Mouse (Mus musculus) embryonic stem cell, embryonic (primary cell): ENCODE measurements around the gene Cactin.

ENCODE experiments used
- CTCF ChIA-PET, 4 experiments: fragments of 300-600 bp in 2 of 4; fragments of 350-600 bp in 2 of 4; sonication (Branson Sonifier 250); formaldehyde crosslinking; loops; one replicate each; lab custom pipeline; 2022; ENCODE audit warnings: inconsistent platforms in 2 of 4; lab: Charles Lee
- POLR2A ChIA-PET, 4 experiments: fragments of 300-600 bp in 2 of 4; fragments of 350-600 bp in 2 of 4; sonication (Branson Sonifier 250); formaldehyde crosslinking; loops; one replicate each; lab custom pipeline; 2022; ENCODE audit warnings: antibody characterized with exemption in 4 of 4, inconsistent platforms in 1 of 4; lab: Charles Lee

Gene Cactin

DNA sequence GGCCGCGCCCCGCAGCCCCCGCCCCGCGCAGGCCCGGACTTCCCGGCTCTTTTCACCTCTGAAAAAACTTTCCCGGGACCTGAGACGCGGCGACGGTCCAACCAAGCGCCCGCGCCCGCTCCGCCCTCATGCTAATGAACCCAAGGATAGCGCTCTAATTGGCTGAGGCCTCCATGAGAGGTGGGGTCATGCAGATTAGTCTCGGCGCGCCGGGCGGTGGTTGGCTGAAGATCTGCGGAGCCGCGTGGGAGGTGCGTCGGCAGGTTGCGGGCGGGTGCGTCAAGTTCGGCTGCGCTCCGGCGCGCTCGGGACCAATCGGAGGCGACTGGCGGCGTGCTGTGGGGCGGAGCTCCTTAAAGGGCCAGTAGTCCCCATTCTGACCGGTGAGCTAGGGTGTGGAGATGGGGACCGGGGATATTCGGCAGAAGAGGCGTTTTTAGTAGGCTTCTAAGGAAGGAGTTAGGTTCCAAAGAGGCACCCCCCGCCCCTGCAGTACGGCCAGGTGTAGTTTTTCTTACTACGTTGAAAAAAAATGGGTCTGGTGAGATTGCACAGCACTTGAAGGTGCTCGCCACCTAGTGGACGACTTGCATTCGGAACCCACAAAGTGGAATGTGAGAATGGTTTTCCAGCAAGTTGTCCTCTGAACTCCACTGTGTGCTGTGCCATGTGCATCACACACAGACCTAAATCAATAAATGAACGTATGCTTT lies 29.6 kb downstream of the Cactin start, which contains the start of gene Hmg20b:
Gene Hmg20b, minus strand, starts transcription at position 130 of the 713 bp plus-strand sequence.
- CTCF ChIA-PET, result interaction anchor here (0.5 to 2.4 kb wide), 47 partner anchors 10 to 389 kb away, joined by 3 to 29 read pairs (median 5); partner anchors contain the start of genes Pip5k1c (in 4 of the 4), Cactin (in 2 of the 4), Tjp3 (in 2 of the 4) and Fzr1 (in 1 of the 4)
- POLR2A ChIA-PET, result interaction anchor here in 3 of 4 experiments (0.5 to 2.1 kb wide), 29 partner anchors 10 to 479 kb away, joined by 3 to 15 read pairs (median 4); partner anchors contain the start of genes Cactin (in 2 of the 3), Fzr1 (in 2 of the 3), Pip5k1c (in 2 of the 3) and 4930404N11Rik (in 1 of the 3)

- ChIA-PET POLR2A (interaction anchor here in 3 of 4 experiments (0.6 to 4.0 kb wide), 16 partner anchors 10 to 954 kb away, joined by 3 to 17 read pairs (median 4); partner anchors contain the start of genes Cactin (in 2 of the 3), Pip5k1c (in 2 of the 3), 4930404N11Rik (in 1 of the 3) and Fzr1 (in 1 of the 3)), CTCF (interaction anchor here in 3 of 4 experiments (0.8 to 2.4 kb wide), 11 partner anchors 9 to 63 kb away, joined by 3 to 25 read pairs (median 6); partner anchors contain the start of genes Pip5k1c (in 2 of the 3), Cactin (in 1 of the 3), Gipc3 (in 1 of the 3) and Tjp3 (in 1 of the 3))
Observed at GRCm38 (mm10) chr10:81351678-81352291, 30.9 kb downstream of the Cactin start.

DNA sequence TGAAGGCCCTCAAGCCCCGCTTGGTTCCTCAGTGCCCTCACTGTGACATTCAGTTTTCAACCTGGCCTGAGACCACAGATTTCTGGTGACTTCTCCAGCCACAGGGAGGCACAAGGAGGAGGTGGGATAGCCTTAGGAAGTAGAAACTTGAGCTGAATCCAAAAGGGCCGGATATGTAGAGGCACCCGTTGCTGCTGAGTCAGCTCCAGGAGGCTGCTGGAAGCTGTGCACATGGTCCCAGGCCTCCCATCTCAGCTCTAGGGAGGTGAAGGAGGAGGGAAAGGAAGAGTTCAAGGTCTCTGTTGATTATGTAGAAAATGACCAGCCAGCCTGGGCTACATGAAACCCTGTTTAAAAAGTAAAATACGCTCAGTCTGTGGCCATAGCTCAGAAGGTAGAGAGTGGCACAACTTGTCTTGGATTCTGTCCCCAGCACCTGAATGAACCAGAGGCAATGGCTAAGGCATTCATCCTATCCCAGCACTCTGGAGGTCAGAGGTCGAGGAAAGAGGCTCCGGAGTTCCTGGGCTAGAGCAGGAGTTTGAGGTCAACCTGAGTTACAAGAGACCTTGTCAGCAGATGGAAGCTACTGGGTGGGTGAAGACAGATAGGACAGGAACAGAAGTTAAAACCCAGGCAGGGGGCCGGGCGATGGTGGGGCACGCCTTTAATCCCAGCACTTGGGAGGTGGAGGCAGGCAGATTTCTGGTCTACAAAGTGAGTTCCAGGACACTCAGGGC lies 34.0 kb downstream of the Cactin start:
- CTCF ChIA-PET, result interaction anchor here (0.6 to 1.6 kb wide), 17 partner anchors 9 to 1213 kb away, joined by 3 to 10 read pairs (median 3); partner anchors contain the start of genes Pip5k1c (in 2 of the 4) and Gipc3 (in 1 of the 4)
- POLR2A ChIA-PET, result interaction anchor here (0.5 to 4.0 kb wide), 57 partner anchors 8 to 752 kb away, joined by 3 to 17 read pairs (median 4); partner anchors contain the start of genes 4930404N11Rik (in 4 of the 4), Apba3 (in 2 of the 4), Cactin (in 2 of the 4) and Dohh (in 2 of the 4)

DNA sequence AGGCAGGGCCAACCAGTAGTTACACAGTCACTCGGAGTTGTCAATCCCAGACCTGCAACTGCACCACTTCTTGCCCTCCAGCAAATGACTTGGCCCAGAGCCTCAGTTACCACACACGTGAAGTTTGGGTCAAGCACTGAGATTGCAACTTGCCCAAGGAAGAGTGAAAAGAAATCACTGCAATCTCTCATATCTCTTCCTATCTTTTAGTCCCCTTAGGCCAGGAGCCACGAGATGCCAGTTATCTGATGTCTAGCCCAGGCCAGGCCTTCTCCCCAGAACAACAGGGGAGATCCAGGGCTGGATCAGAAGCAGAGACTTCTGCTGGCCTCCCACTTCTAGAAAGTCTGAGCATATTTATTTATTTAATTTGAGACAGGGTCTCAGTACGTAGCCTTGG lies 34.6 kb downstream of the Cactin start:
- CTCF ChIA-PET, result interaction anchor here in 3 of 4 experiments (1.0 to 1.6 kb wide), 5 partner anchors 9 to 95 kb away, joined by 3 to 9 read pairs (median 5); partner anchors contain the start of gene Pip5k1c (in 2 of the 3)
- POLR2A ChIA-PET, result interaction anchor here (0.6 to 4.0 kb wide), 32 partner anchors 9 to 423 kb away, joined by 3 to 17 read pairs (median 5); partner anchors contain the start of genes 4930404N11Rik (in 4 of the 4), Cactin (in 2 of the 4), Fzr1 (in 2 of the 4) and Apba3 (in 1 of the 4)

DNA sequence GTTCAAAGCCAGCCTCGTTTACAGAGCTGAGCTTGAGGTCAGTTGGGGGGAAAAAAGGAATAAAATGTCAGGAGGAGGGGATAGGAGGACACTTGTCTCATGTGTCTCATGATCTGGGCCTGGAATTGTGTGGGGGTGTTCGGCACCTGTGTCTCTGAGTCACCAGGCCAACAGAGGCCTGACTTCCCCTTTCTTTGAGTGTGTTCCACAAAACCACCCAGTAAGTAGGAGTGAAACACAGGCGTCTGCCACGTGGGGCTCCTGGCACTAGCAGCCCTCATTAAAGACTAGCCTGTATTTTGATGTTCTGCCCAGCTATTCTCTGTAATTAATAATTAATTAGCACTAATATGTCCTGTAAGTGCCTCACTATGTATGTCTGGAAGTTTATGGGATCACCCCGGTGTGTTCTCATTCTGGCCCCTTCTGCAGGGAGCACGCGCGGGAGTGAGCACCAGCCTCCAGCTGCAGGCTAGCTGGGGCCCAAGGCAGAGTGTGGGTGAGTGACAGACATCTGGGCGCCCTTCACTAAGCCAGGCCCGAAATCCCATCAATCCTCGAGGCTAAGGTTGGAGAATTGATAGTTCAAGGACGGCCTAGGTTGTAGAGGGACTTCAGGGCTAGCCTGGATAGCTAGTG lies 35.6 kb downstream of the Cactin start:
- POLR2A ChIA-PET, result interaction anchor here in 3 of 4 experiments (0.6 to 2.2 kb wide), 14 partner anchors 9 to 427 kb away, joined by 3 to 11 read pairs (median 4); partner anchors contain the start of genes 4930404N11Rik (in 2 of the 3), Cactin (in 1 of the 3), Fzr1 (in 1 of the 3) and Gadd45b (in 1 of the 3)
- CTCF ChIA-PET, result interaction anchor here in 3 of 4 experiments (0.6 to 1.2 kb wide), 7 partner anchors 10 to 1862 kb away, joined by 3 to 5 read pairs (median 3); no protein-coding TSS in a partner anchor

DNA sequence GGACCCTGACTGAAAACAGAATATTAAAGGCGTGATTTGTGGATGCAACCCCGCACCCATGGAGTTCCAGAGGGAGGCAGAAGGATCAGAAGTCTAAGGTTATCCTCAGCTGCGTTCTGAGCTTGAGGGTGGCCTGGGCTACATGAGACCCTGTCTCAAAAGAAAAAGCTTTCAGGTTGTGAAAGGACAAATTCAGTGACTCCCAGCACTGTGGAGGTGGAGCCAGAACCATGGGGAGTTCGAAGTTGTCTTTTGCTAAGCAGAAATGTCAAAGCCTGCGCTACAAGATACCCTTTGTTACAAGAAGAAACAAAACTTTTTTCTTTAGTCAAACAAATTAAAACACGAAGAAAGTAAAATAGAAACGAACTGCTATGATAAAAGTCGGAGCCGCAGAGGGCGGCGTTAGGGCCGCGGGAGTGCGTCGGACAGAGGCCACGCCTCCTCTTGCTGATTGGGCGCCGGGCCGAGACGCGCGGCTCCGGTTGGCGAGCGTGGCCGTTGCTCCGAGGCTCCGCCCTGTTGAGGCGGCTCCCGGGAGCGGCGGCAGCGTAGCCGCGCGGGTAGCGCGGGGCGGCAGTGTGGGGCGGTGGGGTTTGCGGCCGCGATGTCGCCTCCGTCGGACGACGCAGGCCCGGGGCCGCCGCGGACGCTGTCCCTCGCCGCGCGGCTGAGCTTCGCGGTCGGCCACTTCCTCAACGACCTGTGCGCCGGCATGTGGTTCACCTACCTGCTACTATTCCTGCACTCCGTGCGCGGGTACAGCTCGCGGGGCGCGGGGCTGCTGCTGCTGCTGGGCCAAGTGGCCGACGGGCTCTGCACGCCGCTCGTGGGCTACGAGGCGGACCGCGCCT lies 36.3 kb downstream of the Cactin start, which contains the start of gene Mfsd12:
Gene Mfsd12, plus strand, starts transcription at position 501 of the 854 bp plus-strand sequence.
- CTCF ChIA-PET, result interaction anchor here in 3 of 4 experiments (0.5 to 1.2 kb wide), 8 partner anchors 9 to 1861 kb away, joined by 3 to 5 read pairs (median 3); no protein-coding TSS in a partner anchor

DNA sequence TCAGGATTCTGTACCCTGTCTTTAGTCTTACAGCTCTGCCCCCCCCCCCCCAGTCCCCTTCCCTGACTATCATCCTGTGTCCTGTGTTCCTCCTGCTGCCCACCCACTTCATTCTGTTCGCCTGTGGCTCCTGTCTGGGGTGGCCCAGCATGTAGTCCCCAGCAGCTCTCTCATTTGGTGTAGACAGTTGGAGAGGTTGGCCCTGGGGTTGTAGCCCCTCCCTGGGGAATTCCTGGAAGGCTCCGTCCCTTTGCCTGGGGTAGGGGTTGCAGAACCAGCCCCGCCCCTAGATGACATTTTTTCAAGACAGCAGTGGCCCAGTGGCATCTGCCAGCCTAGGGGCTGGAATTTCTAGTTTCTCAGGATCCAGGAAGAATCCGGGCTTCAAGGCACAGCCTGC lies 37.3 kb downstream of the Cactin start:
- POLR2A ChIA-PET, result interaction anchor here in 2 of 4 experiments (0.6 to 5.1 kb wide), 7 partner anchors 8 to 41 kb away, joined by 3 to 31 read pairs (median 5); partner anchors contain the start of genes Fzr1 (in 2 of the 2), 4930404N11Rik (in 1 of the 2) and Cactin (in 1 of the 2)
- CTCF ChIA-PET, result interaction anchor here in 2 of 4 experiments (0.7 to 1.3 kb wide), 3 partner anchors 12 to 166 kb away, joined by 3 to 5 read pairs (median 3); partner anchors contain the start of gene Pip5k1c (in 1 of the 2)

More for the DNA sequence above, 36.3 kb downstream of the Cactin start, which contains the start of gene Mfsd12:
- POLR2A ChIA-PET, result interaction anchor here in 3 of 4 experiments (0.8 to 2.2 kb wide), 13 partner anchors 8 to 427 kb away, joined by 3 to 11 read pairs (median 5); partner anchors contain the start of genes 4930404N11Rik (in 2 of the 3), Cactin (in 1 of the 3), Fzr1 (in 1 of the 3) and Gadd45b (in 1 of the 3)

- POLR2A ChIA-PET, result interaction anchor here in 2 of 4 experiments (0.5 to 5.1 kb wide), 5 partner anchors 13 to 1655 kb away, joined by 3 to 31 read pairs (median 3); partner anchors contain the start of genes Cactin (in 1 of the 2) and Fzr1 (in 1 of the 2)
- CTCF ChIA-PET, result interaction anchor here in 2 of 4 experiments (0.6 to 1.3 kb wide), 4 partner anchors 12 to 373 kb away, joined by 3 to 5 read pairs (median 3); partner anchors contain the start of gene Pip5k1c (in 1 of the 2)
Observed at GRCm38 (mm10) chr10:81358841-81359240, 37.9 kb downstream of the Cactin start.

GRCm38 (mm10) chr10:81360721-81361120 lies 39.8 kb downstream of the Cactin start:
- CTCF ChIA-PET, result interaction anchor here in 2 of 4 experiments (0.7 to 2.2 kb wide), 10 partner anchors 10 to 71 kb away, joined by 3 to 13 read pairs (median 4); partner anchors contain the start of genes Fzr1 (in 2 of the 2), Hmg20b (in 2 of the 2), Gipc3 (in 1 of the 2) and Pip5k1c (in 1 of the 2)
- POLR2A ChIA-PET, result interaction anchor here in 3 of 4 experiments (0.6 to 5.5 kb wide), 24 partner anchors 9 to 1193 kb away, joined by 3 to 35 read pairs (median 4); partner anchors contain the start of genes Dohh (in 2 of the 3), Fzr1 (in 2 of the 3), Gm48551 (in 2 of the 3) and Pip5k1c (in 2 of the 3)

GRCm38 (mm10) chr10:81362336-81362949 lies 41.5 kb downstream of the Cactin start:
- CTCF ChIA-PET, result interaction anchor here in 3 of 4 experiments (0.6 to 1.5 kb wide), 12 partner anchors 12 to 801 kb away, joined by 3 to 12 read pairs (median 3); partner anchors contain the start of genes Hmg20b (in 1 of the 3) and Pip5k1c (in 1 of the 3)
- POLR2A ChIA-PET, result interaction anchor here in 3 of 4 experiments (0.6 to 5.5 kb wide), 20 partner anchors 8 to 96 kb away, joined by 3 to 35 read pairs (median 4); partner anchors contain the start of genes Fzr1 (in 2 of the 3), Apba3 (in 1 of the 3), Cactin (in 1 of the 3) and Dohh (in 1 of the 3)

- CTCF ChIA-PET, result interaction anchor here (0.6 to 1.6 kb wide), 10 partner anchors 15 to 917 kb away, joined by 3 to 5 read pairs (median 3); partner anchors contain the start of gene Pip5k1c (in 1 of the 4)
Observed at GRCm38 (mm10) chr10:81363436-81364346, 42.8 kb downstream of the Cactin start.

DNA sequence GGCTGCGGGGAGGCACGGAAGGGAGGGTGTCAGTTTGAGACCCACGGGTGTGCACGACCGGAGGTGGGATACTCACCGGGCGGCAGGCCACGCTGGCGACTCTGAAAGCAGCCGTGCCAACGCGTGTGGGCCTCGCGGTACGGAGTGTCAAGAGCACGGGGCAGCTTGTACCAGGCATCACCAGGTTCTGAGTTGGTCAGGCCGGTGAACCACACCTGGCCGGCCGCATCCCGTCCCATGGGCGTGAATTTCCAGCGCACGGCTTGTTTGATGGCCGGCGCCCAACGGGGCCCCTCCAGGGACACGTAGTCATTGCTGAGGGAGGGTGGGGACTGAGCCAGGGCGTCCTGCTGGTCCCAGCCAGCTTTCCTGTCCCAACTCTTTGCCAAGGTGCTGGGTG lies 43.8 kb downstream of the Cactin start:
- ChIA-PET POLR2A (interaction anchor here in 3 of 4 experiments (0.6 to 8.1 kb wide), 23 partner anchors 9 to 416 kb away, joined by 3 to 87 read pairs (median 4); partner anchors contain the start of genes Fzr1 (in 2 of the 3), Pip5k1c (in 1 of the 3) and Tbxa2r (in 1 of the 3)), CTCF (interaction anchor here in 3 of 4 experiments (0.7 to 1.6 kb wide), 5 partner anchors 14 to 178 kb away, joined by 3 to 5 read pairs (median 3); partner anchors contain the start of gene Pip5k1c (in 1 of the 3))

More at GRCm38 (mm10) chr10:81363436-81364346, 42.8 kb downstream of the Cactin start:
- POLR2A ChIA-PET, result interaction anchor here in 3 of 4 experiments (0.5 to 8.1 kb wide), 31 partner anchors 8 to 1484 kb away, joined by 3 to 87 read pairs (median 4); partner anchors contain the start of genes Fzr1 (in 3 of the 3), Pip5k1c (in 1 of the 3) and Zfr2 (in 1 of the 3)
